Mouse (Mus musculus) liver, adult 2 months (tissue): ENCODE data around the gene Lrmp.

Source experiments
- CTCF ChIP-seq: fragments of 200-500 bp; IDR thresholded peaks from 2 replicates; pipeline ENCODE4 v1.5.1; 2011; ENCODE audit warnings: low read depth, low read length, control low read depth
- POLR2A ChIP-seq: fragments of 200-500 bp; IDR thresholded peaks from 2 replicates; pipeline ENCODE4 v1.6.1; 2011; ENCODE audit warnings: low read length, control low read depth; ENCODE audit not compliant: insufficient read depth; ENCODE audit errors: extremely low read depth

DNA sequence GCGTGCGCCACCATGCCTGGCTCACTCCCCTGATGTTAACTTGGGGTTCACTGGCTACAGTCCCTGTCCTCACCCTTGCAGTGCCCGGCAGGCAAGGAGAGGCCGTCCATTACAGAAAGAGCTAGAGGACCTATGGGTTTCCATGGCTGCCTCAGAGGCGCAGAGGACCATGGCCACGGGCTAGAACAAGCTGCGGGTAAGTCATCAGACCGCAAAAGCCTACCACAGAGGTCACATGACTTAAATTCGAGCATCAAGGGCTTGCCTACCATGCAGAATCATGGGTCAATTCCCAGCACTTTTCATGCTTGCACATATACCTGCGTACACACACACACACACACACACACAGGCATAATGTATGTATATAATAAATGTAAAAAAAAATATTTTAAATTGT lies 10.0 kb upstream of the Lrmp start:
- TF ChIP-seq CTCF (no peak), POLR2A (no peak)
